Mouse (Mus musculus) fat pad, adult 2 months (tissue): ENCODE measurements at regions not wholly inside any gene's neighbourhood (a gene's known extent, or its start where the extent isn't known, plus 50 kb on each side); places are given as distances from the start of the nearest gene placed in this dataset.
A peak's percentile ranks its signal among the peaks of the same experiment; 100 is the strongest.
"Not testable (repeated sequence)": the region's sequence is repeated elsewhere in the genome, so short reads cannot be mapped to it uniquely, and the experiment has no call there.

Experiments
- DNase-seq: peaks from one replicate; pipeline ENCODE4 v3.0.0-alpha.2; 2011; ENCODE audit warnings: low read depth, low spot score; ENCODE audit errors: extremely low read depth

GRCm38 (mm10) chr15:3909471-3909870 lies 69.9 kb downstream of the Fbxo4 start:
- DNase-seq = no peak

- no peak for DNase-seq
Observed at GRCm38 (mm10) chr15:3908721-3909120, 70.7 kb downstream of the Fbxo4 start.

- DNase-seq = no peak
Observed at GRCm38 (mm10) chr15:3905548-3905947, 73.8 kb downstream of the Fbxo4 start.

GRCm38 (mm10) chr15:3878429-3878828 lies 100.9 kb downstream of the Fbxo4 start:
- DNase-seq = no peak

- DNase-seq = no peak
Observed at GRCm38 (mm10) chr15:3877506-3877905, 101.9 kb downstream of the Fbxo4 start.

GRCm38 (mm10) chr15:3875210-3875861 lies 104.0 kb downstream of the Fbxo4 start:
- peak; percentile 19 for DNase-seq

- no peak for DNase-seq
Observed at GRCm38 (mm10) chr15:3831802-3832201, 147.6 kb downstream of the Fbxo4 start.

- no peak for DNase-seq
Observed at GRCm38 (mm10) chr15:3805430-3805829, 173.9 kb downstream of the Fbxo4 start.

GRCm38 (mm10) chr15:3775865-3776264 lies 192.6 kb upstream of the Ghr start:
- no peak for DNase-seq

- no peak for DNase-seq
Observed at GRCm38 (mm10) chr15:3772228-3772789, 189.0 kb upstream of the Ghr start.

- DNase-seq = no peak
Observed at GRCm38 (mm10) chr15:3770312-3770711, 187.0 kb upstream of the Ghr start.

- DNase-seq = no peak
Observed at GRCm38 (mm10) chr15:3764726-3765125, 181.4 kb upstream of the Ghr start.

GRCm38 (mm10) chr15:3760396-3760795 lies 177.1 kb upstream of the Ghr start:
- no peak for DNase-seq

- DNase-seq = no peak
Observed at GRCm38 (mm10) chr15:3755636-3756035, 172.3 kb upstream of the Ghr start.

GRCm38 (mm10) chr15:3748072-3748471 lies 164.8 kb upstream of the Ghr start:
- DNase-seq = not testable (repeated sequence)

GRCm38 (mm10) chr15:3743168-3743814 lies 160.0 kb upstream of the Ghr start:
- peak; percentile 65 for DNase-seq

GRCm38 (mm10) chr15:3742191-3742590 lies 158.9 kb upstream of the Ghr start:
- no peak for DNase-seq

- no peak for DNase-seq
Observed at GRCm38 (mm10) chr15:3725214-3725613, 141.9 kb upstream of the Ghr start.

- DNase-seq = peak; percentile 69
Observed at GRCm38 (mm10) chr15:3720668-3721340, 137.5 kb upstream of the Ghr start.

- DNase-seq = no peak
Observed at GRCm38 (mm10) chr15:3711764-3712163, 128.5 kb upstream of the Ghr start.

- DNase-seq = no peak
Observed at GRCm38 (mm10) chr15:3707089-3708078, 124.1 kb upstream of the Ghr start.
